Mouse (Mus musculus) spleen, postnatal 10 days (tissue): ENCODE measurements around the gene Shroom3.

Source experiments
- DNase-seq, 2 experiments: peaks; one replicate each; pipeline ENCODE4 v3.0.0; 2021 to 2022; ENCODE audit warnings: low spot score in 2 of 2

Shroom3 gene

DNA sequence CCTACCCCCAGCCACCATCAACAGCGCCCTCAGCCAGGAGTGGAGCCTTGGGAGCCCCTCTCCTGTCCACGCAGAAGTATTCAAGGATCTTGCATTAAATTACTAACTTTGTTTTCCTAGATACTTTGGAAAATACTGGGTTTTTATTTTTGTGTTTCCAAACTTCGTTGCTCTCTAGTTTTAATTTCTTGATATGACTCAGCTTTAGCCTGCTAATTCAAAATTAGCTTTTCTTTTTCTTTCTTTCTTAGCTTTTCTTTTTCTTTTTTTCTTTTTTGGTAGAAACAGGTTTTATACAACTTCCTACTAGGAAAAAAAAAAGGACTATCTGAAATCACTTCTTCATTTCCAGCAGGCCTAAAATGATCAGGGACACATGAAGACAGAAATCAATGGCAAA lies 284.7 kb downstream of the Shroom3 start:
- no peak for DNase-seq

DNA sequence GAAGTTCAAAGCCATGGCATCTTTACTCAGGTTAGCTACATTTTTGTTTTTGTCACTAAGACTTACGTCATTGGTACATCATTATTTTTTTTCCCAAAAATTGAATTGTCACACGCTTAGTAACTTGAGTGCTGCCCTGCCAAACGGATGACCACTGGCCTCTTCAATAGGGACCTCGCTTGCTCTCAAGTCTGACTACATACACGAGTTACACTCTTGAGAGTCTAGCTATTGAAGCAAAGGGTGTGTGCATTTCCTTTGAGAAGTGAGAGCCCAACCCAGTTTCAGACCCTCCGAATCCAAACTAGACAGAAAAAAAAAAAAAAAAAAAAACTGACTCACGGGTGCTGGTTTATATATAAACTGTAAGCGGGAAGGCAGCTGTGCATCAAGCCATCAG lies 286.2 kb downstream of the Shroom3 start:
- DNase-seq = no peak

DNA sequence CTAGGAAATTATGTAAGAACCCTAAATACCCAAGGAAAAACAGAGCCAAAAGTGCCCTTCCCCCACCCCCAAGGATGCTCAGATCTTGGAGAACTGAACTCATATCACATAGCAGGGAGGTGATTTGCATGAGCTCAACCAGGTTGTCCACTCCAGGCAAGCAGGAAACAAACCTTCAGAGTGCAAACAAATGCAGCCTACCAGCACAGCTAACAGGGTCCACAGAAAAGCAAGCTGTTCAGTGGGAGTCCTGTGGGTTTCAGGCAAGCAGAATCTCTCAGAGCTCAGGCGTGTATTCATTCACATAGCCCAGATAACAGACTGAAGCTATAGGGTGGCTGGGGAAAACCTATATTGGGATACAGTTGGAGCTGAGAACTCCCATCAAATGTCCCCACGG lies 286.7 kb downstream of the Shroom3 start:
- no peak for DNase-seq

DNA sequence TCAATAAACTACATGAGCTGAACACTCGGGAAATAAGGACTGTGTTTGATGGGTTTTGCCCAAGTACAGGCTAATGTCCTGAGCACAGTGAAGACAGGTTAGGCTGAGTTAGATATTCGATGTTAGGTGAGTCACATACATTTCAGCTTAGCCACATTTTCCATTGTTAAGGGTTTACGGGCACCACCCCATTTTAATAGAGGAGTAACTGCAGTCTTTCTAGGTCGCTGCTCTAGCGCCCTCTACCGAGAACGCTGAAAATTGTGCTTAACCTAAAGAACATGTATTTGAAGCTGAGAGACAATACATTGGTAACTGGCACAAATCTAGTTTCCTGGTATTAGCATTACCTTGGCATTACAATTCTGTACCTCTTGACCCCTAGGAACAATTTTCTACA lies 287.2 kb downstream of the Shroom3 start:
- peak in 1 of 2 experiments; percentile 27 for DNase-seq

DNA sequence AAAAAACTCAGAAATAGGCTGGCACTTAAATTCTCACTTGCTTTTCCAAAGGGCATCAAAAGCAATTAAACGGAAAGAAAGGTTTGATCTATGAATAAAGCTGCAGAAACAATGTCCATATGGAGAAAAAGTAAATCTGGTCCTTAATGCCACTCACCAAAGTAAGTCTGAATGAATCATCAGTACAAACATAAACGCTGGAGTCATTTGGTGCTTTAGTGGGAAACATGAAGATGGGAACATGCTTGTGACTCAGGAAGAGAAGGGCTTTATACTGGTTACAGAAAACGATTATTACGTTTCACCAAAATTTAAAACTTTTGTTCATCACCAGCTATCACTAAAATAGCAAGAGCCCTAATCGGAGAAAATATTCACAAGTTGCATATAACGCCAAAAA lies 297.2 kb downstream of the Shroom3 start:
- no peak for DNase-seq

DNA sequence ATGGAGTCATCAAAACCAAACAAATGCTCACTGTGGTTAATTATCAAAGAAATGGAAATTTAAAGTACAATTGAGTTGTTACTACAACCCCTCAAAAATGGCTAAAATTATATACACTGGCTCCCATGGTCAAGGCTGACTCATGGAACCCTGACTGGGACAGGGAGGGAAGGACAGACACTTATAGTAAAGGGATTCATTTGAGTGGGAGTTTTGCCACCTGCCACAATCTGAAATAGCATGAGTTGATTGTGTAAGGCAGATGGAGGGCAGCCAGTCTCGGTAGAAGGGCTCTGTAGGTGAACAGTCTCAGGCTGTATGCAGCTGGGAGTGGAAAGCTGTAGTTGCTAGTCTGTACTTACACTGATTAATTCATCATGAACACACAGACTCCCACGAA lies 297.6 kb downstream of the Shroom3 start:
- DNase-seq = no peak

DNA sequence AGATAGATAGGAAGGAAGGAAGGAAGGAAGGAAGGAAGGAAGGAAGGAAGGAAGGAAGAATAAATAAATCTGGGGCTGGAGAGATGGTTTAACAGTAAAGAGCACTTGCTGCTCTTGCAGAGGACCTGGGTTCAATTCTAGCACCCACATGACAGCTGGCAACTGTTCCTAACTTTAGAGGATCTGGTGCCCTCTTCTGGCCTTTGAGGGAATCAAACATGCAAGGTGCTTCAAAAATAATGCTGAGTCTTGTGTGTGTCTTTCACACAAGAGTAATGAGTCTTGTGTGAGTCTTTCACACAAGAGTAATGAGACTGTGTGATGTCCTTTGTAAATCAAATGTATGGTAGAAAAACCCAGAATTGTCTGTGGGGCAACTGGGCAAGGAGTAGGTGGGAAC lies 299.4 kb downstream of the Shroom3 start:
- DNase-seq = peak in 1 of 2 experiments; percentile 30

DNA sequence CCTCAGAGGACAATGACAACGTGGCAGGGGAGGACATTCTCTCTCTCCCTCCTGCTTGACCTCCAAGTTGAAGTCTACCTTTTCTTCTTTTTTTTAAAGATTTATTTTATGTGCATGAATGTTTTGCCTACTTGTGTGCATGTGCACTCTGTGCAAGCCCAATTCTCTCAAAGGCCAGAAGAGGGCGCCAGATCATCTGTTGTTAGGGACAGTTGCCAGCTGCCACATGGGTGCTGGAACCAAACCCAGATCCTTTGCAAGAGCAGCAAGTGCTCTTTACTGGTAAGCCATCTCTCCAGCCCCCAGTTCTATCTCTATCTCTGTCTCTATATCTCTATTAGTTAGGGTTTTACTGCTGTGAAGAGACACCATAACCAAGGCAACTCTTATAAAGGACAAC lies 300.7 kb downstream of the Shroom3 start:
- no peak for DNase-seq

DNA sequence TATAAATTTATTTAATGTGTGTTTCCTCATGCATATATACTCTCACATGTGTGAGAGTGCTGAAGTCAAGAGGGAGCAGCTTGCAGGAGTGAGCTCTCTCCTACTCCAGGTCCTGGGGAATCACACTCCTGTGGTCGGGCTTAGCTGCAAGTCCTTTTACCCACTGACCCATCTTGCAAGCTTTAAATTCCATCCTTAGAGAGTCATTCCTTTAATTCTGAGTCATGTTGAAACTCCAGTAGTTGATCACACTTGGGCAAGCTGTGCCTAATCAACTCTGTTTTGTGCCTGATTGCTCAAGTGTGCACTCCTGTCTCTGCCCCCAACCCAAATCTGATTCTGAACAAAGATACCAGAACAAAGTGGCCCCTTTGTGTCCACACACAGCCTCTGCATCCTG lies 301.5 kb downstream of the Shroom3 start:
- DNase-seq = no peak

DNA sequence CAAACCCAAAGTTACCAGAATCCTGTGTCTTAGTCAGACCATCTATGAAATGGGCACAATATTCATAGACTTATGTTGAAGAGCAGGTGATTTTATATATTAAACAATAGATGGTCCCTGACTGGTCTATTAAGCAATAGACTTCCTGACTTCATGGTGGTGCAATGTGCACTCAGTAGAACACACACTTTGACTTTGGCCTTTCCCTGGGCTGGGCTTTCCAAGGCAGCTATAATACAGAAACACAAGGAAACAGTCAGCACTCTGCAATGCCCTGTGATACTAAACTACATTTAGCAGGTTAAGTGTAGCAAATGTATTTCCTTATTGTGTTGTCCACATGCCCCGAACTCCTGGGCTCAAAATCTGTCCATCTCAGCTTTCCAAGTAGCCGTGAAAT lies 302.2 kb downstream of the Shroom3 start:
- no peak for DNase-seq

DNA sequence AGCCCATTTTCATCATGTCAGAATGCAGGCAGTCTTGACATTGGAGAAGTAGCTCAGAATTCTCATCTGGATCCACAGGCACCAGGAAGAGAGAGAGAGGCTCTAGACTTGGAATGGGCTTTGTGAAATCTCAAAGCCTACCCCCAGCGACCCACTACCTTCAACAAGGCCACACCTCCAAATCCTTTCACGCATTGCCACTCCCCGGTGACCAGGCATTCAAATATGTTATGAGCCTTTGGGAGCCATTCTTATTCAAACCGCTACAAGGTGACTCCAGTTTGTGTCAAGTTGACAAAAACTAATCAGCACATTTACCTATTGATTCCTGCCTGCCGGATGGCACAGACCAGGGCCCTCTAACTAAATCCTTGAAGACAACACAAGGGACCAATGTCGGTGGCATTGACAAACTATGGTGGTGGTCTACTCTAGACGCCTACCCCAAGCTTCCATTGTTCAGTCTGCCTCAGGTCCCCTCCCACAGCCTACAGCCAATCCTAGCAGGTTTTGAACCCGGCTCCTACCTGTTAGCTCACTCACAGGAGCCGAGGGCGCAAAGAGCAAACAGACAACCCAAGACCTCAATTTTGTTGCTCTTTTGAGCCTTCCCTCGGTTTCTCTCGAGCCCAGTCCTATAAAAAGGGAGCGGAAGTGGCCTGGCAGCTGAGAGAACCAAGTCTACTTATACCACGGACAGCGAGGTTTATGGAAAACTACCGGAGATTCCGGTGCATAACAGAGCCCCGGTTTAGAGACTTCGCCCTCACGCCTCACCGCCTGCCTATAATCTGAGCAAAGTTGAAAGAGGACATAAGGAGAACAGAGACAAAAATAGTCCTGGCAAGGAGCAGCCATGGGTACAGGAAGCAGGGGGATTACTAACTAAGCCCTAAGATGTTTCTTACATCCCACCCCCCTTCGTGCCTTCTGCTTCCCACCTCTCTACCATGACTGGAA lies 303.7 kb downstream of the Shroom3 start:
- DNase-seq = no peak

DNA sequence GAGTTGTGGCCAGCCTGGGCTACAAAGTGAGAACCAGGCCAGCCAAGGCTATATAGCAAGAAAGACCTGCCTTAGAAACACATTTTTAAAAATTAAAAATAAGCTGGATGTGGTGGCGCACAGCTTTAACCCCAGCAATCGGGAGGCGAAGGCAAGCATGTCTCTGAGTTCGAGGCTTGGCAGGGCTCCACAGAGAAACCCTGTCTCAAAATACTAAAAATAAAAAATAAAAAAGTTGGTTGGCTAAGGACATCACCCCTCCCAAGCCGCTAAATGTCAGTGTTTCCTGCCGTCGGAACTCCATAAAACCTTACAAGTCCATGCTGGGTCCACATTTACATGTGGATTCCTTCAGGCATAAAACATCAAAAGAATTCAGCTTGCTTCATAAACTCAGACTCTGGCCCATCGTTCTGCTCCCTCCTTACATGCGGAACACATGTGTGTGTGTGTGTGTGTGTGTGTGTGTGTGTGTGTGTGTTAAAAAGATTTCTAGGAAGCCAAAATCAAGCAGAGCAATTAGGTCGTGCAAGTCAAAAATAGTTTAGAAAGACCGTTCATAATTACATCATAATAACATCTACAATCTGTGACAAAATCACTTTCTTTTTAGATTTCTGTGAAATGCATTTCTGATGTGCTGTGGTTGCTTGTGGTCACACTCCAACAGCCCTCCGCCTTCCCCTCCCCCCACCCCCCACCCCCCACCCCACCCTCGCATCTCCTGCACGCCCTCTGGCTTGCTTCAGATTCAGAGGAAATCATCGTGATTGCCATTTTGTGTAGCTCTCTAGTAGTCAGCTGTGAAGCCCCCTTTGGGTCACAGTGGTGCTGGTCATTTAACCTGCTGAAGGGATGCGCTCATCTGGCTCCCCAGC lies 304.9 kb downstream of the Shroom3 start:
- no peak for DNase-seq

DNA sequence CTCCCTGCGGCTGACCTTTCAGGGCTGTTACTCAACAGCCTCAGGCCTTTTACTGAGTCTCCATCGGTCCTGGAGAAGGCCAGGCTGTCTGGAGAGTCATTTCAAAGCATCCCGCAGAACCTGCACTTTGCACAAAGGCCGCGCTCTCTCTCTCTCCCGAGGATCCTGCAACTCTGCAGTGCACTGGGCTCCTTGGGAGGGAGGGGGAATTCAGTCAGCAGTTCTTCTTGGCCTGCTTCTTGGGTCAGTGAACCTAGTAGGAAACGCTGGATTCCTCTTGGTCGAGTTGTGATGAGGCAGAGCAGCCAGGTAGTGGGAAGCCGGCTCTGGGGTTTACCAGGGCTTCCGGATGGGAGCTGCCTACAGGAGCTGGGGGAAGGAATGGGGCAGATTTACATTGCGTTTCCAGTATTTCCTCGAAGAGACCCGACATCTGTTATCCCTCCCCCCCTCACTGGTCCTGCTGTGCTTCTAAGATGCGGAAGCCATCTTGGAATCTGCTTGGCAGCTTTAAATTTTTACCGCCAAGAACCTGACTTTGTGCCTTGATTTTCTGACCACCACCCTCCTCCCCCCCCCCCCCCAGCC lies 305.6 kb downstream of the Shroom3 start:
- no peak for DNase-seq

DNA sequence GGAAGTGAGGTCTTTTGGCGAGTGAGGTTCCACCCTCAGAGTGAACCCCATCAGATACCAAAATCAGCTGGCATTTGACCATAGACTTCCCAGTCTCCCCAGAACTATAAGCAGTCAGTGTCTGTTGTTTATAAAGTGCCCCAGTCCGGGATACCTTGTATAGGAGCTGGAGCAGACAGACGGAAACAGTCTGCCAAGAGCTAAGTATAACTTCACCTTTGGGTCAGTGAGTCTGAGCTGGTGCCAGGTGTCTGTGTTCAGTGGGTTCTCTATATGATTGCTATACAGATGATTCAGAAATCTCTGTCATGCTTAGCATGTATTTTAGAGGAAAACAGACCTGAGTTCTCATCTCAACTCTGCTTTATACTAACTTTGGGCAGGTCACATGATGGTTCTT lies 308.9 kb downstream of the Shroom3 start:
- no peak for DNase-seq

DNA sequence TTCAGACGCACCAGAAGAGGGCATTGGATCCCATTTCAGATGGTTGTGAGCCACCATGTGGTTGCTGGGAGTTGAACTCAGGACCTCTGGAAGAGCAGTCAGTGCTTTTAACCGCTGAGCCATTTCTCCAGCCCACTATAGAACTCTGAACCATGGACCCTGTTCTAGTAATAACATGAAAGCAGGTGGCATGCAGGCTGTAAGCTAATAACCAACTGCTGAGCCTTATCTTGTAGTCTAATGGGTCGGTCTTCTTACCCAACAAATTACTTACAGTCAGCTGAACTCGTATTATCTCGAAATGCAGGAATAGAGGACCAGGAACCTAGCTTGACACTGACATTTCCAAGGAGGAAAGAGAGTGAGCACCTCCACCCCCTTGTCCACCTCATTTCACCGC lies 311.1 kb downstream of the Shroom3 start:
- DNase-seq = no peak

DNA sequence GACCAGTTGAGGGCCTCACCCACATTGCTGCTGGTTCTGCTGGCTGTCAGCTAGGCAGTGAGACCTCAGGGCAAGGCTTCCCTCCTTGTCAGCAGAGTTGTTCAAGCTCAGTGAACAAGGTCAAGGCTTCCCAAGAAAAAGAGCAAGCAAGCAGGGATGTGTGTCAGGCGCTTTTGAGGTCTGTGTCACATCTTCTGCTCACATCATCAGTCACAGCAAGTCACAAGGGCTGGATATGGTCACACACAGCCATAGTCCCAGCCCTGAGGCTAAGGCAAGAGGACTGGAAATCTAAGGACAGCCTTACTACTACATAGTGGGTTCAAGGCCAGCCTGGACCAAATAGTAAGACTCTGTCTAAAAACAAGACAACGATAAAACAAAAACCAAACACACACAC lies 311.6 kb downstream of the Shroom3 start:
- no peak for DNase-seq

DNA sequence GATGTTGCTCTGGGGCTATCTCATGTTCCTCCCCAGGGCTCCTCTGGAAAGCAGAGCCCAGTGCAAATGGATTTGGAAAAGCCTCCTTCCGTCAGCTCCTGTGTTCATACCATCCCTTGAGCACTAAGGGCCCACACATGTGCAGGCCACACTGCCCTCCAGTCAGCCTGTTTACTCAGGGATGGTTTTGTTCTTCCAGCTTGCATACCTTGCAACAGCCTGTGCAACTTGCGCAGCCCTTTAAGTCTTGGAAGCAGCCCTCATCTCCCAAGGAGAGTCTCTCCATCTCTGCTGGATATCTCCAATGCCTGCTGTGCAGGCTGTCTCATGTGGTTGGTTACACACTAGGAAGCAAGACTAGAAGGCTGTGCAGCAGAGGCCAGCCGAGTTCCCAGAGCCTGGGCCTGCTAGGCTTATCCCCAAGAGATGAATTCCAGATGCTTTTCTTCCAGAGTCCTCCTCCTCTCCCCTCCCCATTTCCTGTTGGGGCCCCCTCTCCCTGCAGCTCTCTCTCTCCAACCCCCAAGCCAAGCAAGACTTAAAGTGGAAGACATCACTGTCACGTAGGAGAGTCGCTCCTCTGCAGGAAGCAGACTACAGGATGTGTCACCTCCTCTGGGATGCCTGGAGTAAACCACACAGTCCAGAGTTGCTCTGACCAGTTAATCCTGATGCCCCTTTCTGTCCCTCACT lies 314.3 kb downstream of the Shroom3 start:
- DNase-seq = no peak

DNA sequence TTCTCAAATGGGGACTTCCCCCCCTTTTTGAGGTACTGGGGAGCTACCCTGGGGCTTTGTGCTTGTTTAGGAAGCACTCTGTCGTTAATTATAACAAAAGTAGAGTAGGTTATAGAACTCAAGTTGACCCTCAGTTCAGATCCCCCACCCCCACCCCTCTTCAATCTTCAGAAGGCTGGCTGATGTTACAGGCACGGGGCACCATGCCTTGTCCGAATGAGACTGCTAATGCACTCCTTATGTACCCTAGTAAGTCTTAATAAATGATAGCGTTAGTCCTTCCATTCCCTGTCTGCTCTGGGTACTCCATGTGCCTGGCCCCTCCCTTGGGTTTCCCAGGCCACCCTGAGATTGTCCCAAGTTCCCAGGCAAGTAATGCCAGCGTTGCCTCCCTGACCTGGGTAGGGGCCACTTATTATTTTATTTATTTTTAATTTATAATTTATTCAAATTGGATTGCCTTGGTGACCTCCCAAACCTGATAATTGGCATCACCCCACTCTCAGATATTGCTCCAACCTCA lies 315.3 kb downstream of the Shroom3 start:
- no peak for DNase-seq

DNA sequence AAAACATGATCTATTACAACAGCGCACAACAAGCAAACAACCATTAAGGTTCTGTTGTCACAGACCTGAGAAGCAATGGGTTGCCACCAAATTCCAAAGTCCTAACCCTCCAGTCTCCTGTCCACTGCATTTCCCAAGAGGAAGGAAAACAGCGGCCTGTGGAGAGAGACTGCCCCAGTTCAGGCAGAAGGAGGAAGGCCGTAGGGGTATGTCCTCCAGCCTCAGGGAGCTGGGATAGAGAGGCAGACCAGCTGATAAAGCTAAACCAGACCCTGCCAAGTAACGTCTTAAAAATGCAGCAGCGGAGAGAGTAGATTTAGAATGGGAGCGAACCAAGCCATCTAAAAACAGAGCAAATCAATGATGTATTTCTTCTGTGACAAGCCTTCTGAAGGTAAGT lies 316.8 kb downstream of the Shroom3 start:
- no peak for DNase-seq

DNA sequence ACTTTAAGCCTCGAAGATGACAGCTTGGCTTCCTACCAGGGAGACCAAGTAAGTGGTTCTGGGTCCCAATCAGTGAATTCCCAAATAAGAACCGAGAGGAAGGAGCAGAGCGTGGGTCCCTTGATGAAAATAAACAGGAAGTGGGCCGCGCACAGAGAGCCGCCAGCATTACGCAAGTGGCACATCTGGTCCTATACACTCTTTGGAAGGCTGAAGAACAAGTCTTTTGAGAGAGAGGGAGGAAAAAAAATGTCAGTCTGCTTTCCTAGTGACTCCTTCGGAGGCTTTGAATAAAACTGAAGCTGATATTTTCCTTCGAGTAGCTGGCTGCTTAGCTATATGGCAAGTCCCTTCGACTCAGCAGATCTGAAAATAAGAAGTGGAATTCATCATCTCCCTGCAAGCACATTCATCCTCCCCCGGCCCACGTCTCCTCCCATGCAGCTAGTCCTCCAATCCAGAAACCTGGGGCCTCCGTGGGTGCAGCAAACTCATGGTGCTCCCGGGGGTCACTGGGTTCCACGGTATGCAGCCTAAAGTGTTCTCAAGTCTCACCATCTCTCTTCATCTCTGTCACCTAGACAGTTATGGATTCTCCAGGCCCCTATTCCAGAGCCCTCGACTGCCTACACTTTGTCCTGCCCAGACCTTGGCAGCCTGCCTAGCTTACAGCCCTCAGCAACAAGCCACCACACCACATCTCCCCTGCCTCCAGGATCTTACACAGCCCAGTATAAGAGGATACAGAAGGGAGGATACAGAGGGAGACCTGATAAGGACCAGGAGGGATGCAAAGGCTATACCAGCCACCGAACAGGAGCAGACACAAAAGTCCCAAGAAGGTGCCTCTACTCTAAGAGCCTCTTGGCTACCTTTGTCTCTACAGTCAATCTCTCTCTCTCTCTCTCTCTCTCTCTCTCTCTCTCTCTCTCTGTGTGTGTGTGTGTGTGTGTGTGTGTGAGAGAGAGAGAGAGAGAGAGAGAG lies 317.8 kb downstream of the Shroom3 start:
- DNase-seq = no peak
